Mouse (Mus musculus): ENCODE results near the gene Ppp4r2. TPM values are rescaled to one million over a fixed set of nuclear protein-coding genes. Genes with fewer than 3 reads are reported as not detected.

Ppp4r2 gene
- 27.7 and 29.5 TPM in 2 replicates for polyA plus RNA-seq (2014; fragmentation: Nextera tagmentation; extraction: Ambion mirVana)

DNA sequence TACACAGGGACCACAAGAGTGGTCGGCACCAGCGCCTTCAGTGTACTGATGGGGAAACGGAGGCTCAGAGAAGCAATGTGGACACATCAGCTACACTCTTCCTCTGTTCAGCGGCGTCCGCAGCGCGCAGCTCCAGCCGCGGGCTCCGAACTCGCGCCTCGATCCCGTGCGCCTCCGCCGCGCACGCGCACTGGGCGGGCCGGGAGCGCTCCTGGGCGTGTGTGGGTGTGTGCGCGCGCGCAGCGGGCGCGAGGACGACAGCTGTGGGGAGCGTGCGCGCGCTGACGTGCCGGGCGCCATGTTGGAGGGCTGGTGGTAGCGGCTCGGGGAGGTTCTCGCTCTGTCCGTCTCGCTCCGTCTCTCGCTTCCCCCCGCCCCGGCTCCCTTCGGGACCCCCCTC is at the start of gene Ppp4r2:
TSS of gene Ppp4r2 (plus strand) at position 268 of the 400 bp plus-strand sequence.
- Histone ChIP-seq H3K36me3 (ENCODE audit: control insufficient read depth, insufficient read depth, low read length) (peaks cover 33% of the 10 kb centered on the region), H3K4me2 (ENCODE audit: low read length) (peak within 1 kb of the TSS; percentile 61), H3K4me1 (replicated peaks; ENCODE audit: control insufficient read depth, insufficient read depth, low read length) (peaks cover 14% of the 10 kb centered on the region; the same call in 1 of the 2 replicates), H3K4me3 (ENCODE audit: low read depth, low read length) (peak within 1 kb of the TSS; percentile 57), H3K9me3 (ENCODE audit: control insufficient read depth, low read length) (no peaks in the 10 kb centered on the region), H3K9ac (ENCODE audit: low read length) (peak within 1 kb of the TSS; percentile 54), H3K27me3 (replicated peaks; ENCODE audit: control insufficient read depth, insufficient read depth, low read length) (no peaks in the 10 kb centered on the region), H3K27ac (ENCODE audit: low read depth) (peak within 1 kb of the TSS; percentile 80)
- DNase-seq (ENCODE audit: low spot score) (peak; percentile 93), ATAC-seq (replicated peaks; ENCODE audit: low FRiP score, low TSS enrichment, low read depth) (peak; percentile 93)
- WGBS: under 1% methylated on average over 42 of the region's 50 CpGs

DNA sequence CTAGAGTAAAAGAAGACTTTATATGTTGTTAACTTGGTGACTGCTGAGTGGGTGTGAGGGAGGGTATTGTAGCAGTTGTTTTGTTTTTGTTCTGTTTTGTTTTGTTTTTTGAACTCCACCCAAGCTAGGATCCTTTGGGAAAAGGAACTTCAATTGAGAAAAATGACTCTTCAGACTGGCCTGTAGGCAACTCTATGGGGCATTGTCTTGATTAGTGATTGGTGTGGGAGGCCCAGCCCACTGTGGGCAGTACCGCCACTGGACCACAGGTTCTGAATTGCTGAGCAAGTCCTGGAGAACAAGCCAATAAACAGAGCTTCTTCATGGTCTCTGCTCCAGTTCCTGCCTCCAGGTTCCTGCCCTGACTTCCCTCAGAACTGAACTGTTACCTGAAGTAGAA is 45.7 kb upstream of the Ppp4r2 start:
- DNase-seq (ENCODE audit: low spot score) (no peak), ATAC-seq (replicated peaks; ENCODE audit: low FRiP score, low TSS enrichment, low read depth) (no peak)
- Histone ChIP-seq H3K27me3 (replicated peaks; ENCODE audit: control insufficient read depth, insufficient read depth, low read length) (no peaks in the 10 kb centered on the region), H3K9ac (ENCODE audit: low read length) (no peak overlapping the region), H3K4me3 (ENCODE audit: low read depth, low read length) (no peak overlapping the region), H3K9me3 (ENCODE audit: control insufficient read depth, low read length) (no peaks in the 10 kb centered on the region), H3K4me1 (replicated peaks; ENCODE audit: control insufficient read depth, insufficient read depth, low read length) (no peaks in the 10 kb centered on the region), H3K27ac (ENCODE audit: low read depth) (no peak overlapping the region), H3K36me3 (ENCODE audit: control insufficient read depth, insufficient read depth, low read length) (no peaks in the 10 kb centered on the region), H3K4me2 (ENCODE audit: low read length) (no peak overlapping the region)
- 91% methylated on average over 1 of the region's 1 CpGs for WGBS

DNA sequence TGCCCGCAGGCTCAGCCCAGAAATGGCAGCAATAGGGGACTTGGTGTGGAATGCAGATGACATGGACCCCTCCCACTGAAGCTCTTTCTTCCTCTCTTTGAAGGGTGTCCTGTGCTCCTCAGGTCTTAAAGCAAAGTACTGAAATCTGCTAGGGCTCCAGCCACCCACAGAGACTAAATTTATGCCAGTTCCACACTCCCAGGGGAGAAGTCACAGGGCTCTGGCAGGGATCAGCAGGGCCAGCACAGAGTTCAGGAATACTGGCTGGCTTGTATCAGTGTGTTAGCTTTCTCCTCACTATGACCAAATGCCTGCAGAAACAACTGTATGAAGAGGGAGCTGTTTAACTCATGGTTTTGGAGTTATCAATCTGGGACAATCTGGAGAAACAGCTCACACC is 44.3 kb upstream of the Ppp4r2 start:
- H3K4me1 ChIP-seq (replicated peaks; ENCODE audit: control insufficient read depth, insufficient read depth, low read length): no peaks in the 10 kb centered on the region
- no peaks in the 10 kb centered on the region for H3K36me3 ChIP-seq (ENCODE audit: control insufficient read depth, insufficient read depth, low read length)
- H3K27me3 ChIP-seq (replicated peaks; ENCODE audit: control insufficient read depth, insufficient read depth, low read length): no peaks in the 10 kb centered on the region
- DNase-seq (ENCODE audit: low spot score) (no peak), ATAC-seq (replicated peaks; ENCODE audit: low FRiP score, low TSS enrichment, low read depth) (no peak)
- no peak overlapping the region for H3K9ac ChIP-seq (ENCODE audit: low read length)
- no peak overlapping the region for H3K4me2 ChIP-seq (ENCODE audit: low read length)
- H3K27ac ChIP-seq (ENCODE audit: low read depth): no peak overlapping the region
- H3K4me3 ChIP-seq (ENCODE audit: low read depth, low read length): no peak overlapping the region
- WGBS: 72% methylated on average over 1 of the region's 1 CpGs
- no peaks in the 10 kb centered on the region for H3K9me3 ChIP-seq (ENCODE audit: control insufficient read depth, low read length)

DNA sequence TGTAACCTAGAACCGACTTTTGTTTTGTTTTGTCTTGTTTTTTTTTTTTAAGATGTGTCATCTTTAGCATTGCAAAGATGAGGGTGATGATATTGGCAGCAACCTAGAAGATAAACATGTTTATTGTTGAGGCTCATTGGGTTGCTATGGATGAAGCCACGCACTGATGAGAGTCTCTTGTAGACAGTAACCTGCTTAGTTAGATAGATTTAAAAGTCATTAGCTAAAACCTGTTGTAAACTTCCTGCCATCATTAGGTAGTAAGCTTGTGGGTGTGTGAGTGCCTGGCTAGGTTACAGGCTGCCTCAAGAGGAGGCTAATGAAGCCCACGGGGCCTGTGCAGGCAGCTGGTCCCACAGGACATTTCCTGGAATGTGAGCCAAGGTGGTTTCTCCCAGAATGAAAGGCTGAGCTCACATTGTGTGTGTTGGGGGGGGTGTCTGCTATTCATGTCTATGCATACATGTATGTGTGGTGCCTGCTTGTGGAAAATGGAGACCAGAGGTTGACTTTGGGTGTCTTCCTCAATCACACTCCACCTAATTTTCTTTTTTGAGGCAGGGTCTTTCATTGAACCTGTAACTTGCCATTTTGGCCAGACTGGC is 41.3 kb upstream of the Ppp4r2 start:
- Histone ChIP-seq H3K27me3 (replicated peaks; ENCODE audit: control insufficient read depth, insufficient read depth, low read length) (no peaks in the 10 kb centered on the region), H3K4me1 (replicated peaks; ENCODE audit: control insufficient read depth, insufficient read depth, low read length) (no peaks in the 10 kb centered on the region), H3K36me3 (ENCODE audit: control insufficient read depth, insufficient read depth, low read length) (no peaks in the 10 kb centered on the region), H3K9ac (ENCODE audit: low read length) (no peak overlapping the region), H3K27ac (ENCODE audit: low read depth) (no peak overlapping the region), H3K4me2 (ENCODE audit: low read length) (no peak overlapping the region), H3K4me3 (ENCODE audit: low read depth, low read length) (no peak overlapping the region), H3K9me3 (ENCODE audit: control insufficient read depth, low read length) (no peaks in the 10 kb centered on the region)
- DNase-seq (ENCODE audit: low spot score) (no peak), ATAC-seq (replicated peaks; ENCODE audit: low FRiP score, low TSS enrichment, low read depth) (no peak)
- WGBS: 72% methylated on average over 3 of the region's 3 CpGs

DNA sequence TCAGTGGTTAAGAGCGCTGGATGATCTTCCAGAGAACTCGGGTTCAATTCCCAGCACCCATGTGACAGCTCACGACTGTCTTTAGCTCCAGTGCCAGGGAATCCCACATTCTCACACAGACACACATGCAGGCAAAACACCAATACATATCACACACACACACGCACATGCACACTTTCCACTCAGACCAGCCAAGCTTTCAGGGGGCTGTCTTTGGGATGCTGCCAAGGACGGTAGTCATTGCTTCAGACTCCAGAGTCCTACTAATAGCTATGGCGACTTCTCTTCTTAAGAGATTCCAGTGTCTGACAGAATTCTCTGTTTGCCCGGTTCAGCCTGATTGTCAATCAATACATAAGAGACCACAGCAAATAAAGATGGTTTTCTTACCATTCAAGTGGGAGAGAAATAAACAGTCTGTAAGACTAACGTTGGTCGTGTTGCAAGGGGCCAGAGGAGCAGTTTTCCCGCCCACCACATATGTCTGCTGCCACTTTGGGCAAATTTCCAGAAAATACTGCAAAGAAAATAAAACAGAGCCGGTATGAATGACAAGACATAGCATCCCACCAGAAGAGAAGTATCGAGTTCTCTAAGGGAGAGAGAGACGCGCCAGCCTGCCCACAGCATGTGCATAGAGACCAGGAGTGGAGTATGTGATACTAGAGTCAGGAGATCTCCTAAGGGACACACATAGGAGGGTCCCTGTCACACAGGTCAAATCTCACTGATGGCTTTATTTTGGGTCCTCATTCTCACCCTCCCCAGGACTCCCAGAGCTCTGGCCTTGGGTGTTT is 40.3 kb upstream of the Ppp4r2 start:
- no peaks in the 10 kb centered on the region for H3K27me3 ChIP-seq (replicated peaks; ENCODE audit: control insufficient read depth, insufficient read depth, low read length)
- no peaks in the 10 kb centered on the region for H3K9me3 ChIP-seq (ENCODE audit: control insufficient read depth, low read length)
- ATAC-seq (replicated peaks; ENCODE audit: low FRiP score, low TSS enrichment, low read depth) (no peak), DNase-seq (ENCODE audit: low spot score) (no peak)
- WGBS: 63% methylated on average over 14 of the region's 14 CpGs
- no peak overlapping the region for H3K4me3 ChIP-seq (ENCODE audit: low read depth, low read length)
- no peaks in the 10 kb centered on the region for H3K4me1 ChIP-seq (replicated peaks; ENCODE audit: control insufficient read depth, insufficient read depth, low read length)
- H3K36me3 ChIP-seq (ENCODE audit: control insufficient read depth, insufficient read depth, low read length): no peaks in the 10 kb centered on the region
- H3K4me2 ChIP-seq (ENCODE audit: low read length): no peak overlapping the region
- H3K9ac ChIP-seq (ENCODE audit: low read length): no peak overlapping the region
- no peak overlapping the region for H3K27ac ChIP-seq (ENCODE audit: low read depth)

DNA sequence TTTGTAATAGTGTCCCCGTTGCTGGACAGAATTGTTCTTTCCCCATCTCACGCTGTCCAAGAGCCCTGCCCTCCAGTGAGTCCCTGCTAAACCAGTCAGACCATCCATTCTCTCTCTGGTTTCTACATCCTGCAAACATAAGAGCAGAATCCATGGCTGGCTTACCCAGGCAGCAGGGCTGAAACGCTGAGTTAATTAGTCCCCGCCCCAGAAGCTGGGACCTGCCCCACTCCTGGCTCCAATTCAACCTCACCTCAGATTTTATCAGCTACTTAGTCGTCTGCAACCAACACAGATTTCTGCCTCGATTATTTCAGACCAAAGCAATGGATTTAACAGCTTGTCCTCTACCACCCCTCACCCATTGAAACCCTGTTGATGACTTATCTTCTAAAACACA is 37.6 kb upstream of the Ppp4r2 start:
- WGBS: 43% methylated on average over 6 of the region's 6 CpGs
- H3K4me1 ChIP-seq (replicated peaks; ENCODE audit: control insufficient read depth, insufficient read depth, low read length): 0 out of 2 replicates have a peak, but pooled peaks cover 2% of the 10 kb centered on the region
- ATAC-seq (replicated peaks; ENCODE audit: low FRiP score, low TSS enrichment, low read depth) (no peak), DNase-seq (ENCODE audit: low spot score) (no peak)
- no peak overlapping the region for H3K4me2 ChIP-seq (ENCODE audit: low read length)
- no peak overlapping the region for H3K4me3 ChIP-seq (ENCODE audit: low read depth, low read length)
- no peak overlapping the region for H3K9ac ChIP-seq (ENCODE audit: low read length)
- no peaks in the 10 kb centered on the region for H3K36me3 ChIP-seq (ENCODE audit: control insufficient read depth, insufficient read depth, low read length)
- no peaks in the 10 kb centered on the region for H3K9me3 ChIP-seq (ENCODE audit: control insufficient read depth, low read length)
- no peak overlapping the region for H3K27ac ChIP-seq (ENCODE audit: low read depth)
- H3K27me3 ChIP-seq (replicated peaks; ENCODE audit: control insufficient read depth, insufficient read depth, low read length): no peaks in the 10 kb centered on the region

DNA sequence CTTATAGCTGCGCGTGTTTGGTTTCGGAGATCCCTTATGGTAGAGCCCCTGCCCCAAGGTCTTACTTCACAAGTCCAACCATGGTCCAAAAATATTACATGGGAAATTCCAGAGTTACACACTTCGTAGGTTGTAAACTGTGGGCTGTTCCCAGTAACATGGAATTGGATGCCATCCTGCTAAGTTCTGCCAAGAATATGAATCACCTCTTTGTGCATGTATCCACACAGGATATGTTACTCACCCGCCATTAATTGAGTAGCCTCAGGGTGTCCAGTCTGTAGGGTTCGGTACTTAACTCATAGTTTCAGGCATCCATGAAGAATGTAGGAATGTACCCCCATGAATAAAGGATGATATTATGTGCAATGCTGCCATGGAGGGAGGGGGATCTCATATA is 34.1 kb upstream of the Ppp4r2 start:
- no peak overlapping the region for H3K4me3 ChIP-seq (ENCODE audit: low read depth, low read length)
- H3K27ac ChIP-seq (ENCODE audit: low read depth): no peak overlapping the region
- no peaks in the 10 kb centered on the region for H3K9me3 ChIP-seq (ENCODE audit: control insufficient read depth, low read length)
- WGBS: 86% methylated on average over 6 of the region's 6 CpGs
- ATAC-seq (replicated peaks; ENCODE audit: low FRiP score, low TSS enrichment, low read depth) (no peak), DNase-seq (ENCODE audit: low spot score) (no peak)
- H3K4me2 ChIP-seq (ENCODE audit: low read length): no peak overlapping the region
- H3K9ac ChIP-seq (ENCODE audit: low read length): no peak overlapping the region
- H3K27me3 ChIP-seq (replicated peaks; ENCODE audit: control insufficient read depth, insufficient read depth, low read length): no peaks in the 10 kb centered on the region
- H3K36me3 ChIP-seq (ENCODE audit: control insufficient read depth, insufficient read depth, low read length): no peaks in the 10 kb centered on the region
- H3K4me1 ChIP-seq (replicated peaks; ENCODE audit: control insufficient read depth, insufficient read depth, low read length): 0 out of 2 replicates have a peak, but pooled peaks cover 6% of the 10 kb centered on the region

DNA sequence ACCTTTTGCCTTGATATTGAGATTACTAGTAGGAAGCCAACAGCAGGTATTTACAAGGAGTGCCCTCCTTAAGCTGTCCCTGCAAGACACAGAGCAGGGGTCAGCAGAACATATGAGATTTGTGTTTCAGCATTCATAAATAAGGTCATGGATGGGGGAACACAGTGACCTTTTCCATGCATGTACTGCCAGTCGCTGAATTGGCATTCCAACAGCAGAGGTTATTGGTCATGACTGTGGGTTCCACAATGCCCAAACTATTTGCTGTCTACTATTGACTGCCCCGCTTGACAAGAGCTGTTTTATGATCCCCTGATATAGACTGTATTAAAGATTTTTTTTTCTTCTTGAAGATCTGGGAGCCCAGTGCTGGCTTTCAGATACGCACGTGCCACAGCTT is 33.7 kb upstream of the Ppp4r2 start:
- WGBS: 90% methylated on average over 4 of the region's 4 CpGs
- no peak overlapping the region for H3K27ac ChIP-seq (ENCODE audit: low read depth)
- 0 out of 2 replicates have a peak, but pooled peaks cover 6% of the 10 kb centered on the region for H3K4me1 ChIP-seq (replicated peaks; ENCODE audit: control insufficient read depth, insufficient read depth, low read length)
- H3K9ac ChIP-seq (ENCODE audit: low read length): no peak overlapping the region
- H3K27me3 ChIP-seq (replicated peaks; ENCODE audit: control insufficient read depth, insufficient read depth, low read length): no peaks in the 10 kb centered on the region
- DNase-seq (ENCODE audit: low spot score): no peak
- H3K4me2 ChIP-seq (ENCODE audit: low read length): no peak overlapping the region
- H3K9me3 ChIP-seq (ENCODE audit: control insufficient read depth, low read length): no peaks in the 10 kb centered on the region
- no peak for ATAC-seq (replicated peaks; ENCODE audit: low FRiP score, low TSS enrichment, low read depth)
- H3K36me3 ChIP-seq (ENCODE audit: control insufficient read depth, insufficient read depth, low read length): no peaks in the 10 kb centered on the region
- no peak overlapping the region for H3K4me3 ChIP-seq (ENCODE audit: low read depth, low read length)
